Mouse (Mus musculus): ENCODE results near the gene Eef2.
A peak's percentile ranks its signal among the peaks of the same experiment; 100 is the strongest.
"Not testable (repeated sequence)": the region's sequence is repeated elsewhere in the genome, so short reads cannot be mapped to it uniquely, and the experiment has no call there.

The Eef2 gene

DNA sequence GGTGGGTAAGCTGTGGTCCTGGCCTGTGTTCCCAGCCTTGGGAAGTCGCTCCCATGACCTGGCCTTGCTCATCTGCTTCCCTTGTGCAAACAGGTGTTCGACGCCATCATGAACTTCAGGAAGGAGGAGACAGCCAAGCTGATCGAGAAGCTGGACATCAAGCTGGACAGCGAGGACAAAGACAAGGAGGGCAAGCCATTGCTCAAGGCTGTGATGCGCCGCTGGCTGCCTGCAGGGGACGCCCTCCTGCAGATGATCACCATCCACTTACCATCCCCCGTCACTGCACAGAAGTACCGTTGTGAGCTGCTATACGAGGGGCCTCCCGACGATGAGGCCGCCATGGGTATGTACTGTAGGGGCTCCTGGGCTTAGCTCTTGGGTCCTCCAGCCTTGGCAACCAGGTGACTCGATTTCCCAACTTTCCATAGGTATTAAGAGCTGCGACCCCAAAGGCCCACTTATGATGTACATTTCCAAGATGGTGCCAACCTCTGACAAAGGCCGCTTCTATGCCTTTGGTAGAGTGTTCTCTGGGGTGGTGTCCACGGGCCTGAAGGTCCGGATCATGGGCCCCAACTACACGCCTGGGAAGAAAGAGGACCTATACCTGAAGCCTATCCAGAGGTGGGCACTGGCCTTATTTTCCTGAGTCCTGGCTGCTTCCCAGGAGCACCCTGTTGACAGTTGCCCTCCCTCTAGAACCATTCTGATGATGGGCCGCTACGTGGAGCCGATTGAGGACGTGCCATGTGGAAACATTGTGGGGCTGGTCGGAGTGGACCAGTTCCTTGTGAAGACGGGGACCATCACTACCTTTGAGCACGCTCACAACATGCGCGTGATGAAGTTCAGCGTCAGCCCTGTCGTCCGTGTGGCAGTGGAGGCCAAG, 3.3 kb downstream of the Eef2 start:
- no peak for DNase-seq (ENCODE audit: extremely low read depth, low read depth, low spot score)

DNA sequence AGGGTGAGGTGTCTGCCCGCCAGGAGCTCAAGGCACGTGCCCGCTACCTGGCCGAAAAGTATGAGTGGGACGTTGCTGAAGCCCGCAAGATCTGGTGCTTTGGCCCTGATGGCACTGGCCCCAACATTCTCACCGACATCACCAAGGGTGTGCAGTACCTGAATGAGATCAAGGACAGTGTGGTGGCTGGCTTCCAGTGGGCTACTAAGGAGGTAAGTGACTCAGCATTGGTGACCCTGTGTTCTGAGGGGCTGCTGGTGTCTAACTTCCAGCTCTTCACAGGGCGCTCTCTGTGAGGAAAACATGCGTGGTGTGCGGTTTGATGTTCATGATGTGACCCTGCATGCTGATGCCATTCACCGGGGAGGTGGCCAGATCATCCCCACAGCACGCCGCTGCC, 4.5 kb downstream of the Eef2 start:
- DNase-seq (ENCODE audit: extremely low read depth, low read depth, low spot score): no peak

DNA sequence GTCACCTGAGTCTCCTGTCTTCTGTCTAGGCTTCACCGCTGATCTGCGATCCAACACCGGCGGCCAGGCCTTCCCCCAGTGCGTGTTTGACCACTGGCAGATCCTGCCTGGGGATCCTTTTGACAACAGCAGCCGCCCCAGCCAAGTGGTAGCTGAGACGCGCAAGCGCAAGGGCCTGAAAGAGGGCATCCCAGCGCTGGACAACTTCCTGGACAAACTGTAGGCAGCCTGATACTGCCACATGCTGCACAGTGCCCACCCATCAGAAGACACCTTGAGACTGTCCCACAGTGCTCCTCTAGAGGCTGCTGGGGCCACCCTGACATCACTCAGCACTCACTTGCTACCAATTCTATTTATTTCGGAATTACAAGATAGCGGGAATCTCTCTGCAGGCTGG, 5.4 kb downstream of the Eef2 start:
- DNase-seq (ENCODE audit: extremely low read depth, low read depth, low spot score): not testable (repeated sequence)

DNA sequence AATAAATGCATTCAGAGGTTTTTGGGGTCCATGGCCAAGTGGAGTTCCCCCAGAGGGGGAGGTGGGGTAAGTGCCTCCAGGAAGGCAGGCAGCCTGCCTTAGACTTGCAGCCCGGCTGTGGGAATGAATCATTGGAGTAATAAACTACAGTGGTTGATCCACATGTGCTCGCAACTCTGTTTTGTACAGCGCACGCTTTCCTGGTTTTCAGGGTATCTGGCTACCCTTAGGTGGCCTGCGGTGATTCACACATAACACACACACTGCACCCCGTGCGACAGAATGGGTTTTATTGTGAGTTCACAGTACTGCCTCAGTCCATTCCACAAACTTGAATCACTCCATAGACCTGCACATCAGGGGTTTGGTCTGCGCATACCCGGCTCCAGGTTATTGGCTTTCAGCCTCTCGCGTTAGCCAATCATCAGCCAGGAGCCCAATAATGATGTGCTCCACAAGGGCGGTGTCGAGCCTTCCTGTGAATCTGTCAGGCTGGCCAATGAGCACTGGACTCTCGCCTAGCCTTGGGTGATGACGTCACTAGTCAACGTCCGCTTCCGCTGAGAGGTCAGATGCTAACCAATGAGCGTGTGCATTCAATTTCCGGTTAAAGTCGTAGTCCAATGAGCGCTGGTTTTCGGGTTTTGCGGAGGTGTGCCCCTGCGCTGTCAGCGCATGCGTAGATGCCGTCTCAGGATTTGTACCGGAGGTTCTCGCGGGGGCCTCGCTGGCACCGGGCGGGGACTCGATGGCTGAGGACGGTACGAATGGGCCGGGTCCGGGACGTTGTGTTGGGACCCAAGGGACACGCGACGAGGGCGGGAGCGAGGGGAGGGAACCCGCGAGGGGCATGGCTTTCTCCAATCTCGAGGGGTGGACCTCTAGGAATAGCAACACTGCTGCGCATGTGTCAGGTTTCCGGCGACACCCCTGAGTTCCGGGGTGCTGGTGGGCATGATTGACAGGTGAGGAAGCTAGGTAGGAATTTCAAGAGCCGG, 6.2 kb downstream of the Eef2 start, which contains the start of gene Dapk3:
Gene Dapk3, plus strand, starts transcription at position 670 of the 998 bp plus-strand sequence.
- peak; percentile 96 for DNase-seq (ENCODE audit: extremely low read depth, low read depth, low spot score)

DNA sequence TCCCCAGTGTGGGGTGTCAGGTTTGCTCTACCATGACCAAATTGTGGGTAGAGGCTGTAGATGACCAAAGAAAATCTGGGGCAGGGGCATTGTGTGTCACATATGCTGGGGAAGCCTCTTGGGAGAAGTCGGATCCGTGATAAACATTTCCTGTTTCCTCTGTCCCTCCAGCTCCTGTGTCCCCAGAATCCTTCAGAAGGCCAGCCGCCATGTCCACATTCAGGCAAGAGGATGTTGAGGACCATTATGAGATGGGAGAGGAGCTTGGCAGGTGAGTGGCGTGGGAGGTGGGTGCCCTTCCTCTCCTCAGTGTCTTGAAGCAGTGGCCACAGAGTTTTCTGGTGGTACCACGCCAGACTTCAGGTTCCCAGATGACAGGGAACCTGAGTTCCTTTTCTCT, 7.4 kb downstream of the Eef2 start, which contains the start of gene 4930442H23Rik:
Gene 4930442H23Rik, minus strand, starts transcription at position 45 of the 400 bp plus-strand sequence.
- no peak for DNase-seq (ENCODE audit: extremely low read depth, low read depth, low spot score)

DNA sequence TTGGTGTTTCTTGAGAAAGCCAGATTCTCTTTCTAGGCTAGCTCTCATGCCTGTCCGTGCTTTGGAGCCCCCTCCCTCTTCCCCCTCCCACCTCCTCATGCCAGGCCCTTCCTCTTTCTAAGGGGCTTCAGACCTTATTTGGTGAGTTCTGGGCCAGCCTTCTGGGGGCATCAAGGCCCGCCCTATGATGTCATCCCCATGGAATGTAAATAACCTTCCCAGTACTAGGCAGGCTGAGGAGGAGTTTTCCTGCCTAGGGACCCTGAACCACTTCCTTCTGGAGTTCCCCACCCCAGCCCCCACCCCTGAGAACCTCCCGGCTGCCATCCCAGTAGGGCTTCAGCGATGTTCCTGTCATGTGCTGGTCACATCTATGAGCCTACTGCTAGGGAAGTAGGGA, 8.3 kb downstream of the Eef2 start:
- no peak for DNase-seq (ENCODE audit: extremely low read depth, low read depth, low spot score)

DNA sequence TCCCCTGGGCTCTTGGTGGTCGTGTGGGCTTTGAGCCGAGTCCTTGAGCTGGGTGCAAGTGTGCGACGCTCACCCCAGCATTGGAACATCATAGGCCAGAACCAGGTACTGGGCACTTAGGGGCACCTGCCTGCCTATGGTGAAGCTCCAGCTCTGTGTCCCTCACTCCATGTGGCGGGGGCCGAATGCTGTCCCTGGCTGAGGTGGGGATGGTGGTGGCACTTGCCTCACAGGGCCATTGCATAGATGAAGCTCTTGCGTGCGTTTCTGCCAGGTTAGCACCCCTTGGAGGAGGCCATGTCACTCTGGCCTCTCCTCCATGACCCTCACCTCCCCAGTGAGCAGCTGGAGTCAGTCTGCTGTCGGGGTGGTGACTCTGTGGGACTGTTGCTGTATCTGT, 10.7 kb downstream of the Eef2 start:
- no peak for DNase-seq (ENCODE audit: extremely low read depth, low read depth, low spot score)

DNA sequence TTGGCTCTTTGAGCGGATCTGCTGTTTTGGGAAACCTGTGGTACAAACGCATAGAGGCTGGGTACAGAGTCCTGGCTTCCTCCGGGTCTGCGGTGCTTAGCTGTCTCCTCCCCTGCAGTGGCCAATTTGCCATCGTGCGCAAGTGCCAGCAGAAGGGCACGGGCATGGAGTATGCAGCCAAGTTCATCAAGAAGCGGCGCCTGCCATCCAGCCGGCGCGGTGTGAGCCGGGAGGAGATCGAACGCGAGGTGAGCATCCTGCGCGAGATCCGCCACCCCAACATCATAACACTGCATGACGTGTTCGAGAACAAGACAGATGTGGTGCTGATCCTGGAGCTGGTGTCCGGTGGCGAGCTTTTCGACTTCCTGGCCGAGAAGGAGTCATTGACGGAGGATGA, 13.4 kb downstream of the Eef2 start:
- DNase-seq (ENCODE audit: extremely low read depth, low read depth, low spot score): no peak

DNA sequence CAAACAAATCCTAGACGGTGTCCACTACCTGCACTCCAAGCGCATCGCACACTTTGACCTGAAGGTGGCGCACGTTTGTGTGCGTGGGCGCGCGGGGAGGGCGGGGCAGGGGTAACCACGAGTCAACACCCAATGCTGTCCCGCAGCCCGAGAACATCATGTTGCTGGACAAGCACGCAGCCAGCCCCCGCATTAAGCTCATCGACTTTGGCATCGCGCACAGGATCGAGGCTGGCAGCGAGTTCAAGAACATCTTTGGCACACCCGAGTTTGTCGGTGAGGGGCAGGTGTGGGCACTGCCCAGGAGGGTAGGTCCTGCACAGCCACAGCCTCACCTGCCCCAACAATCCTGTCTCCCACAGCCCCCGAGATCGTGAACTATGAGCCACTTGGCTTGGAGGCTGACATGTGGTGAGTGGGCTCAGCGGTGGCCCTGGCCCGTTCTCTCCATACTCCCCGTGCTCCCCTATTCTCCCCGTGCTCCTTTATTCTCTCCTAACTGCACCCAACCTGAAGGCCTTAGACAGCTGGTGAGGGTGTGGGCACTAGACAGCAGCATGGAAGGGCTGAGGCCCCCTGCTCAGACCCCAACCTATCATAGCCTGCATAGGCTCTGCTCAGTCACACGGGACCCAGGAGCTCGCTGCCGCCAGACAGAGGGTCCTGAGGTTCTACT, 13.9 kb downstream of the Eef2 start:
- DNase-seq (ENCODE audit: extremely low read depth, low read depth, low spot score): no peak

DNA sequence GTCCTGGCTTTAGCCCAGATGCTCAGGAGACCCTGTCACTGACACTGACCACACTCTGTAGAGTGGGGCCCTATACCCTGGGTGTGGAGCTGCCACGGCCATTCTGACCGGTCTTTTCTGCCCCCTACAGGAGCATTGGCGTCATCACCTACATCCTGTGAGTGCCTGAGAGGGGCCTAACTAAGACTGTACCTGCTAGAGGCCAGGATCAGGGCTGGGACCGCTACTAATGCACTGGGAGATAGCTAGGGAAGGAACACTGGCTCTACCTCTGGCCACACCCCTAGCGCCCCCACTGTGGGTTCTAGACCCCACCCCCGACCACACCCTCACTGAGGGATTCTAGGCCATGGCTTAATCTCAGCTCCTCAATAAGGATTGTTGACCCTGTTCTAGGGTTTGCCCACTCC, 14.5 kb downstream of the Eef2 start:
- DNase-seq (ENCODE audit: extremely low read depth, low read depth, low spot score): no peak

DNA sequence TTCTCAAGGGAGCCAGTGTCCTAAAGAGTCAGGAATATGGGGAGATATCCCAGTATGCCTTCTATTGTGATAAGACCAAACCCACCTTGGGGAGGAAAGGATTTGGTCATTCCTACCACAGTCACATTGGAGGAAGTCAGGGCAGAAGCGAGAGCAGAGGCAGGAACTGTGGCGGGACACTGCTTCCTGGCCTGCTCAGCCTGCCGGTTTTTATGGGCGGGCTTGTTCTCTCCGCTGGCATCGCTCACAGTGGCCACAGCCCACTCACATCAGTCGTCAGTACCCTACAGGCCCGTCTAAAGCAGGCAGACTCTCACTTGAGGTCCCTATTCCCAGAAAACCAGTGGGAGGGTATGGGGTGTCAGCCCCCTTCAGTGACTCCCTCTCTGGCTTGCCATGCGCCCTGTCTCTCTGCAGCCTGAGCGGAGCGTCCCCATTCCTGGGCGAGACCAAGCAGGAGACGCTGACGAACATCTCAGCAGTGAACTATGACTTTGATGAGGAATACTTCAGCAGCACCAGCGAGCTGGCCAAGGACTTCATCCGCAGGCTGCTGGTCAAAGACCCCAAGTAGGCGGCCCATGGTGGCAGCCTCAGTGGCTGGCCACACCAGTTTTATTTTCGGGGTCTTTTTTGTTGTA, 15.0 kb downstream of the Eef2 start:
- DNase-seq (ENCODE audit: extremely low read depth, low read depth, low spot score): no peak

DNA sequence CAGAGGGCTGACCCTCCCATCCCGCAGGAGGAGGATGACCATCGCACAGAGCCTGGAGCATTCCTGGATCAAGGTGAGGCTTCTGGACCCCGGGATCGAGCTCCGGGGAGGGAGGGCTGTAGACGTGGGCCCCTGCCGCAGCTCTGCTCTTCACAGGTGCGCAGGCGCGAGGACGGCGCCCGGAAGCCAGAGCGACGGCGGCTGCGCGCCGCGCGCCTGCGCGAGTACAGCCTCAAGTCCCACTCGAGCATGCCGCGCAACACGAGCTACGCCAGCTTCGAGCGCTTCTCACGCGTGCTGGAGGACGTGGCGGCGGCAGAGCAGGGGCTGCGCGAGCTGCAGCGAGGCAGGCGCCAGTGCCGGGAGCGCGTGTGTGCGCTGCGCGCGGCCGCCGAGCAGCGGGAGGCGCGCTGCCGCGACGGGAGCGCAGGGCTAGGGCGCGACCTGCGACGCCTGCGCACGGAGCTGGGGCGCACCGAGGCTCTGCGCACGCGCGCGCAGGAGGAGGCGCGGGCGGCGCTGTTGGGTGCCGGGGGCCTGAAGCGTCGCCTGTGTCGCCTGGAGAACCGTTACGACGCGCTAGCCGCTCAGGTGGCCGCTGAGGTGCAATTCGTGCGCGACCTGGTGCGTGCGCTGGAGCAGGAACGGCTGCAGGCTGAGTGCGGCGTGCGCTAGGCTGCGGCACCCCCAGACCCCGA, 16.0 kb downstream of the Eef2 start:
- DNase-seq (ENCODE audit: extremely low read depth, low read depth, low spot score): no peak

DNA sequence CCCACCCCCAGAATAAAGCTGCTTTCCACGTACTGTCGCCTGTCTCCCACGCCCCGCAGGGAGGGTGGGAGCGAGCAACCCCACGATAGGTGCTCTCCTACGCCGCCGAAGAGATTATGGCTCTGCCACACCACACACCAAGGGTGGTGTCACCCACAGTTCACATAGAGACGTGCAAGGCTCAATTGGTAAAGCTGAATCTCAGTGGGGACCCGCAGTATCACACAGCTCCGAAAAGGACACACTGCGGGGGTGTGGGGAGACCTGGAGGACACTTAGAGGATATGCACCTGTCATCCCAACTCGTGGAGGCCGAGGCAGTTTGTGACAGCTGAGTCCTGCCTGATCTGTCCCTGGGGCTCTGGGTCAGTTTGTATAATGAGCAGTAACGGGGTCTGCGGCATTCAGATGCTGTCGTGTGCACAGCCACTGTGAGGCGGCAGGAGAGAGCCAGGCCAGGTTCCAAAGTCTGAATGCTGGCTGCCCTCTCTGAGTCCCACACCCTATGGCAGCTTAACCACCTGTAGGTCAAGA, 16.6 kb downstream of the Eef2 start:
- no peak for DNase-seq (ENCODE audit: extremely low read depth, low read depth, low spot score)

DNA sequence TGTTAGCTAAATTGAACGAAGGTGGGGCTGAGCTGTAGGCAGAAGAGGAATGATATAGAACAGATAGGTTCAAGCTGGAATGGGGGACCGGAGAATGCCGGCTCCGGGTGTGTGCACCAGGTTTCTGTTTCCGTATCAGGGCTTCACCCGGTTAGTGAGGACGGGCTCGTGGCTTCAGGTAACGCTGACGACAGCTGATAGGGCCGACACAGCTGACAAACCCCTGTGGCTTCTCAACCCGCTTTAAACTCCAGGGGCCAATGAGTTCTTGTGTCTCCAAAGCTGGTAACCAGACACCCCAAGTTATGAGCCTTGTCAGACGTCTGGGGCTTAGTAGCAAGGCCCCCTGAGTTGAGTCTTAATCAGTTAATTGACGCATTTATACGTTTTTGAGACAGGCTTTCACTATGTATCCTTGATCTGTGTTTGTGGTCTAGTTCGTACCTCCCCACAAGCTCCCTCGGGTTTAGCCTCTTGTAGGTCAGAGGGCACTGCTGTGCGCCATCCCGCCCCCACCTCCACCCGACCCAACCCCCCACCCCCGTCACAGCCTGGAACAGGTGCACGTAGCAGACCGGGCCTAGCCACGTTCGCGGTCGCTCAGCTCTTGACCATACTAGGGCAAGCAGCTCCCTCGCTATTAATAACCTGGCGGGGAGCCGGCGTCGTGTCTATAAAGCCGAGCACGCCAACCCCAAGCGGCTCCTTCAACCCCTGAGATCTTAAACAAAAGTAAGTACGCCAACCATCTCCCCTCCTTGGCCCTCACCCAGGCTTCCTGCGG, 17.8 kb downstream of the Eef2 start:
- no peak for DNase-seq (ENCODE audit: extremely low read depth, low read depth, low spot score)

DNA sequence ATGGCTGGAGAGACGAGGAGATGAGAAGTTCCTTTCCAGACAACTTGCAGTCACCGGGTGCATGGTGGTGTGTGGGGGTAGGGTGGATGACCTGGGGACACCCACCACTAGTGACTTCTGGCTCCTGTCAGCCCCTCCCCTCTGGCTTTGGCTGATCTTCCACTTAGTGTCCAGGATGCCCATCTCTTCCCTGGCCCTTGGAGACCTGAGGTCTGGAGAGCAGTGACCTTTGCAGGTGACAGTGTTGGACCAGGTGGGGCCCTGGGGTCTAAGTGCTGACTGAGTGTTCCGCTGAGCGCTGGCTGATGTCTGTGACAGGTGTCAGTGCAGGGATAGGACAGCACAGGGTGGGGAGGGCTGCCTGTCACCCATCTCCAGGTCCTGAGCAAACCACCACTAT, 18.9 kb downstream of the Eef2 start:
- no peak for DNase-seq (ENCODE audit: extremely low read depth, low read depth, low spot score)

DNA sequence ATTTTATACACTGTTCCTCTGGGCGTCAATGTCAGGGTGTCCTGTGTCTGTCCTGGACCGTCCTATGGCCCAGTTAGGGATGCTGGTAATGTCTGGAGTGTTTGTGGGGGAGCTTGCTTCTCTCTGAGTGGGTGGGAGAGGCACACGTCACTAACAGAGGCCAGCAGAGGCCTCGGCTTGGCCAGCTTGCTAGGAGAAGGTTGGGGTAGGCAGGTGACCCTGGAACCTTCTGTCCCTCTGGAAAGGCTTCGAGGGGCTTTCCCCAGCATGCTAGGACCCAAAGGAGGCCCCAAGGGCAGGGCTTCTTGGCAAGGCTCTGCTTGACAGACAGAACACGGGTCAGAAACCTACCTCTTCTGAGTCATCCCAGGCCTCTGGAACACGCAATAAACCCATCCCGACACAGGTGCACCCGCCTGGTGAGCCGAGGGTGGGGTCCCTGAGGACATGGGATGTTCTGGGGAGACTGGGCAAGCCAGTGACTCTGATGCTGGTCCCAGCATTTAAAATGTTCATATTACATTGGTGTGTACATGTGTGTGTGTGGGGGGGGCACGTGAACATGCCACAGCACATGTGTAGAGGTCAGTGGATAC, 20.1 kb downstream of the Eef2 start:
- no peak for DNase-seq (ENCODE audit: extremely low read depth, low read depth, low spot score)

DNA sequence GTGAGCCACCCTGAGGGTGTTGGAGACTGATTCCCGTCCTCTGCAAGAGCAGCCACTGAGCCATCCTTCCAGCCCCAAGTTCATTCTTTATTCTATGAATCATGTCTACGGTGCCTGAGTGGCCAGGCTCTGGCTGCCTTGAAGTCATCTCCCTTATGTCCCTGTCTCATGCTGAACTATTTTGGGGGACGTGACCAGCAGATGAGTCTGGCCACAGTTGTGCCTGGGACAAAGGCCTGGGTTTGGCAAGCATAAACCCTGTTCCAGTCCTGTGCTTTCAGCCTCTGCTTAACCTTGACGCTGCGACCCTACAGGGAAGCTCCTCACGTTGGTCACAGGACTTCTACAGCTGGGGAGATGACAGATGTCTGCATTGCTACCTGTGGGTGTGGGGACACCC, 20.9 kb downstream of the Eef2 start:
- DNase-seq (ENCODE audit: extremely low read depth, low read depth, low spot score): no peak

DNA sequence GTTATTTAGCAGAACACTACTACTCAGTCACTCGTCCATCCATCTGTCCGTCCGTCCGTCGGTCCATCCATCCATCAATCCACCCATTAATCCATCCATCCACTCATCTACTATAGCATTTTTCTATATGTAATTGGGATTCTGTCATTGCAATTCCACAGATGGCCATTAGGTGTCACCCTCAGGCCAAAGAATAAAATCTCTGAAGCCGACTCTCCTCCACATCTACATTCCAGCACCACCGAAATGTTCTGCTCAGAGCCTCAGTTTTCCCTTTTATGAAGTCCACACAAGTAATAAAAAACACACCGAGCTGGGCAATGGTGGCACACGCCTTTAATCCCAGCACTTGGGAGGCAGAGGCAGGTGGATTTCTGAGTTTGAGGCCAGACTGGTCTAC, 21.8 kb downstream of the Eef2 start:
- DNase-seq (ENCODE audit: extremely low read depth, low read depth, low spot score): no peak

DNA sequence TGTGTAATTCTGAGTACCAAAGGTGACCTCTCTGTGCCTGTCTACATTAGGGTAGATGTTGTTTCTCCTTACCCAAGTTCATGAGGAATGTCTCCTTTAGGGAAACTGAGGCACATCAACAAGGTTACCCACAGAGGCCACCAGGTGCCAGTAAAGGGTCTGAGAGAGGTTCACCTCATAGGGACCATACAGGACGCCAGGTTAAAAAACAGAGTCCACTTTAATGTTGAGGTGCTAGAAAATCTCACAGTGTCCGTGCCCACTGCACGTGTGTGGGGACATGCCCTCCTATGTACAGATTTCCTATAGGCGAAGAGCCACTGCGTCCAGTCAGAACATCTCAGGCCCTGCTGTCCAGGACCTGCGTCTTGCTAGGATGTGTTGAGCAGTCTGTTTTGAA, 22.6 kb downstream of the Eef2 start:
- no peak for DNase-seq (ENCODE audit: extremely low read depth, low read depth, low spot score)

All from fat pad, adult 2 months (tissue).